Mouse (Mus musculus): Measurements from ENCODE around the gene Gm37240. TPM values are rescaled to one million over a fixed set of nuclear protein-coding genes. Genes with fewer than 3 reads are reported as not detected.

Gm37240 gene
- polyA plus RNA-seq, 1 experiment from 2014 or later: 0.67 TPM

- Histone ChIP-seq H3K9ac (ENCODE audit: low read length) (no peak overlapping the region), H3K4me1 (ENCODE audit: control insufficient read depth, insufficient read depth, low read length) (peaks cover 3% of the 10 kb centered on the region; the same call in 1 of the 2 replicates), H3K27ac (ENCODE audit: low read depth, low read length) (no peak overlapping the region), H3K9me3 (ENCODE audit: control insufficient read depth, low read length) (no peaks in the 10 kb centered on the region), H3K4me2 (no peak overlapping the region), H3K36me3 (ENCODE audit: control insufficient read depth, insufficient read depth, low read length) (no peaks in the 10 kb centered on the region), H3K27me3 (ENCODE audit: control insufficient read depth, insufficient read depth, low read length) (no peaks in the 10 kb centered on the region), H3K4me3 (ENCODE audit: low read depth, low read length) (no peak overlapping the region)
- ATAC-seq (ENCODE audit: low FRiP score): no peak
- 62% methylated on average over 18 of the region's 18 CpGs for WGBS
- no peak for DNase-seq (ENCODE audit: low spot score, missing footprints)
These were observed 123.1 kb downstream of the Gm37240 start for GRCm38 (mm10) chr3:85764008-85764834.

- no peaks in the 10 kb centered on the region; the same call in 1 of the 2 replicates for H3K4me1 ChIP-seq (ENCODE audit: control insufficient read depth, insufficient read depth, low read length)
- no peaks in the 10 kb centered on the region for H3K27me3 ChIP-seq (ENCODE audit: control insufficient read depth, insufficient read depth, low read length)
- no peak overlapping the region for H3K9ac ChIP-seq (ENCODE audit: low read length)
- ATAC-seq (ENCODE audit: low FRiP score): no peak
- DNase-seq (ENCODE audit: low spot score, missing footprints): no peak
- H3K4me2 ChIP-seq: no peak overlapping the region
- no peaks in the 10 kb centered on the region for H3K36me3 ChIP-seq (ENCODE audit: control insufficient read depth, insufficient read depth, low read length)
- 81% methylated on average over 2 of the region's 2 CpGs for WGBS
- no peak overlapping the region for H3K27ac ChIP-seq (ENCODE audit: low read depth, low read length)
- H3K9me3 ChIP-seq (ENCODE audit: control insufficient read depth, low read length): no peaks in the 10 kb centered on the region
- H3K4me3 ChIP-seq (ENCODE audit: low read depth, low read length): no peak overlapping the region
These were observed 129.4 kb downstream of the Gm37240 start for GRCm38 (mm10) chr3:85757944-85758343.

- H3K27me3 ChIP-seq (ENCODE audit: control insufficient read depth, insufficient read depth, low read length): no peaks in the 10 kb centered on the region
- no peaks in the 10 kb centered on the region for H3K36me3 ChIP-seq (ENCODE audit: control insufficient read depth, insufficient read depth, low read length)
- DNase-seq (ENCODE audit: low spot score, missing footprints) (no peak), ATAC-seq (ENCODE audit: low FRiP score) (no peak)
- H3K9me3 ChIP-seq (ENCODE audit: control insufficient read depth, low read length): no peaks in the 10 kb centered on the region
- no peak overlapping the region for H3K9ac ChIP-seq (ENCODE audit: low read length)
- WGBS: 85% methylated on average over 4 of the region's 4 CpGs
- no peak overlapping the region for H3K4me2 ChIP-seq
- H3K4me3 ChIP-seq (ENCODE audit: low read depth, low read length): no peak overlapping the region
- no peak overlapping the region for H3K27ac ChIP-seq (ENCODE audit: low read depth, low read length)
- no peaks in the 10 kb centered on the region; the same call in 1 of the 2 replicates for H3K4me1 ChIP-seq (ENCODE audit: control insufficient read depth, insufficient read depth, low read length)
These were observed 129.9 kb downstream of the Gm37240 start for GRCm38 (mm10) chr3:85757435-85757834.

- no peak for DNase-seq (ENCODE audit: low spot score, missing footprints)
- no peak overlapping the region for H3K4me2 ChIP-seq
- H3K27me3 ChIP-seq (ENCODE audit: control insufficient read depth, insufficient read depth, low read length): no peaks in the 10 kb centered on the region
- no peak overlapping the region for H3K27ac ChIP-seq (ENCODE audit: low read depth, low read length)
- no peaks in the 10 kb centered on the region for H3K36me3 ChIP-seq (ENCODE audit: control insufficient read depth, insufficient read depth, low read length)
- H3K4me3 ChIP-seq (ENCODE audit: low read depth, low read length): no peak overlapping the region
- ATAC-seq (ENCODE audit: low FRiP score): no peak
- H3K9me3 ChIP-seq (ENCODE audit: control insufficient read depth, low read length): no peaks in the 10 kb centered on the region
- H3K4me1 ChIP-seq (ENCODE audit: control insufficient read depth, insufficient read depth, low read length): no peaks in the 10 kb centered on the region; the same call in 1 of the 2 replicates
- H3K9ac ChIP-seq (ENCODE audit: low read length): no peak overlapping the region
- 57% methylated on average over 4 of the region's 4 CpGs for WGBS
These were observed 138.0 kb downstream of the Gm37240 start for GRCm38 (mm10) chr3:85749348-85749747.

- Histone ChIP-seq H3K9ac (ENCODE audit: low read length) (no peak overlapping the region), H3K27me3 (ENCODE audit: control insufficient read depth, insufficient read depth, low read length) (no peaks in the 10 kb centered on the region), H3K4me3 (ENCODE audit: low read depth, low read length) (no peak overlapping the region), H3K36me3 (ENCODE audit: control insufficient read depth, insufficient read depth, low read length) (no peaks in the 10 kb centered on the region), H3K4me1 (ENCODE audit: control insufficient read depth, insufficient read depth, low read length) (no peaks in the 10 kb centered on the region; the same call in 1 of the 2 replicates), H3K27ac (ENCODE audit: low read depth, low read length) (no peak overlapping the region), H3K4me2 (no peak overlapping the region), H3K9me3 (ENCODE audit: control insufficient read depth, low read length) (no peaks in the 10 kb centered on the region)
- DNase-seq (ENCODE audit: low spot score, missing footprints) (no peak), ATAC-seq (ENCODE audit: low FRiP score) (no peak)
- WGBS: 24% methylated on average over 4 of the region's 4 CpGs
These were observed 138.5 kb downstream of the Gm37240 start for GRCm38 (mm10) chr3:85748863-85749262.

- H3K27me3 ChIP-seq (ENCODE audit: control insufficient read depth, insufficient read depth, low read length): no peaks in the 10 kb centered on the region
- ATAC-seq (ENCODE audit: low FRiP score) (no peak), DNase-seq (ENCODE audit: low spot score, missing footprints) (no peak)
- no peaks in the 10 kb centered on the region for H3K36me3 ChIP-seq (ENCODE audit: control insufficient read depth, insufficient read depth, low read length)
- 79% methylated on average over 4 of the region's 4 CpGs for WGBS
- no peaks in the 10 kb centered on the region for H3K9me3 ChIP-seq (ENCODE audit: control insufficient read depth, low read length)
- no peak overlapping the region for H3K9ac ChIP-seq (ENCODE audit: low read length)
- H3K4me3 ChIP-seq (ENCODE audit: low read depth, low read length): no peak overlapping the region
- no peak overlapping the region for H3K4me2 ChIP-seq
- H3K27ac ChIP-seq (ENCODE audit: low read depth, low read length): no peak overlapping the region
- no peaks in the 10 kb centered on the region for H3K4me1 ChIP-seq (ENCODE audit: control insufficient read depth, insufficient read depth, low read length)
These were observed 141.2 kb downstream of the Gm37240 start for GRCm38 (mm10) chr3:85746116-85746515.

GRCm38 (mm10) chr3:85741767-85742166, 145.6 kb downstream of the Gm37240 start:
- no peak overlapping the region for H3K27ac ChIP-seq (ENCODE audit: low read depth, low read length)
- H3K9ac ChIP-seq (ENCODE audit: low read length): no peak overlapping the region
- no peak overlapping the region for H3K4me2 ChIP-seq
- ATAC-seq (ENCODE audit: low FRiP score) (no peak), DNase-seq (ENCODE audit: low spot score, missing footprints) (no peak)
- H3K4me1 ChIP-seq (ENCODE audit: control insufficient read depth, insufficient read depth, low read length): no peaks in the 10 kb centered on the region
- WGBS: 89% methylated on average over 3 of the region's 3 CpGs
- no peaks in the 10 kb centered on the region for H3K9me3 ChIP-seq (ENCODE audit: control insufficient read depth, low read length)
- no peak overlapping the region for H3K4me3 ChIP-seq (ENCODE audit: low read depth, low read length)
- no peaks in the 10 kb centered on the region for H3K36me3 ChIP-seq (ENCODE audit: control insufficient read depth, insufficient read depth, low read length)
- H3K27me3 ChIP-seq (ENCODE audit: control insufficient read depth, insufficient read depth, low read length): no peaks in the 10 kb centered on the region

- Histone ChIP-seq H3K9ac (ENCODE audit: low read length) (no peak overlapping the region), H3K4me1 (ENCODE audit: control insufficient read depth, insufficient read depth, low read length) (no peaks in the 10 kb centered on the region), H3K4me3 (ENCODE audit: low read depth, low read length) (no peak overlapping the region), H3K36me3 (ENCODE audit: control insufficient read depth, insufficient read depth, low read length) (no peaks in the 10 kb centered on the region), H3K9me3 (ENCODE audit: control insufficient read depth, low read length) (no peaks in the 10 kb centered on the region), H3K27me3 (ENCODE audit: control insufficient read depth, insufficient read depth, low read length) (no peaks in the 10 kb centered on the region), H3K27ac (ENCODE audit: low read depth, low read length) (no peak overlapping the region), H3K4me2 (no peak overlapping the region)
- ATAC-seq (ENCODE audit: low FRiP score) (no peak), DNase-seq (ENCODE audit: low spot score, missing footprints) (no peak)
- WGBS: 73% methylated on average over 3 of the region's 3 CpGs
These were observed 148.7 kb downstream of the Gm37240 start for GRCm38 (mm10) chr3:85738591-85738990.

GRCm38 (mm10) chr3:85733939-85734729, 153.2 kb downstream of the Gm37240 start:
- Histone ChIP-seq H3K9me3 (ENCODE audit: control insufficient read depth, low read length) (no peaks in the 10 kb centered on the region), H3K4me3 (ENCODE audit: low read depth, low read length) (no peak overlapping the region), H3K27ac (ENCODE audit: low read depth, low read length) (no peak overlapping the region), H3K4me1 (ENCODE audit: control insufficient read depth, insufficient read depth, low read length) (no peaks in the 10 kb centered on the region), H3K36me3 (ENCODE audit: control insufficient read depth, insufficient read depth, low read length) (no peaks in the 10 kb centered on the region), H3K27me3 (ENCODE audit: control insufficient read depth, insufficient read depth, low read length) (no peaks in the 10 kb centered on the region), H3K9ac (ENCODE audit: low read length) (no peak overlapping the region), H3K4me2 (no peak overlapping the region)
- 76% methylated on average over 5 of the region's 5 CpGs for WGBS
- no peak for ATAC-seq (ENCODE audit: low FRiP score)
- no peak for DNase-seq (ENCODE audit: low spot score, missing footprints)

All from midbrain, embryonic 11.5 days (tissue).